Mouse (Mus musculus): ENCODE measurements around the gene Sypl.
A peak's percentile ranks its signal among the peaks of the same experiment; 100 is the strongest.
"Not testable (repeated sequence)": the region's sequence is repeated elsewhere in the genome, so short reads cannot be mapped to it uniquely, and the experiment has no call there.

Sypl gene

GRCm38 (mm10) chr12:32943951-32944350 lies 9.7 kb upstream of the Sypl start:
- DNase-seq (ENCODE audit: low spot score in 2 of 2) = no peak

GRCm38 (mm10) chr12:32944884-32945454 lies 8.7 kb upstream of the Sypl start:
- DNase-seq (ENCODE audit: low spot score in 2 of 2) = no peak

GRCm38 (mm10) chr12:32946376-32946775 lies 7.3 kb upstream of the Sypl start:
- no peak for DNase-seq (ENCODE audit: low spot score in 2 of 2)

- DNase-seq (ENCODE audit: low spot score in 2 of 2) = peak; percentile 54 to 69
Observed at GRCm38 (mm10) chr12:32952416-32952815, 1.3 kb upstream of the Sypl start.

- no peak for DNase-seq (ENCODE audit: low spot score in 2 of 2)
Observed at GRCm38 (mm10) chr12:32953066-32953465, 625 bp upstream of the Sypl start.

GRCm38 (mm10) chr12:32954216-32955021 lies 728 bp downstream of the Sypl start:
- peak; percentile 79 to 87 for DNase-seq (ENCODE audit: low spot score in 2 of 2)

- DNase-seq (ENCODE audit: low spot score in 2 of 2) = no peak
Observed at GRCm38 (mm10) chr12:32955037-32955436, 1.3 kb downstream of the Sypl start.

- DNase-seq (ENCODE audit: low spot score in 2 of 2) = no peak
Observed at GRCm38 (mm10) chr12:32957211-32957610, 3.5 kb downstream of the Sypl start.

GRCm38 (mm10) chr12:32962132-32962531 lies 8.4 kb downstream of the Sypl start:
- no peak for DNase-seq (ENCODE audit: low spot score in 2 of 2)

- no peak for DNase-seq (ENCODE audit: low spot score in 2 of 2)
Observed at GRCm38 (mm10) chr12:32963858-32964257, 10.2 kb downstream of the Sypl start.

- DNase-seq (ENCODE audit: low spot score in 2 of 2) = no peak
Observed at GRCm38 (mm10) chr12:32972287-32972686, 18.6 kb downstream of the Sypl start.

- no peak for DNase-seq (ENCODE audit: low spot score in 2 of 2)
Observed at GRCm38 (mm10) chr12:32974893-32975292, 21.2 kb downstream of the Sypl start.

GRCm38 (mm10) chr12:32975501-32975900 lies 21.8 kb downstream of the Sypl start:
- no peak for DNase-seq (ENCODE audit: low spot score in 2 of 2)

- DNase-seq (ENCODE audit: low spot score in 2 of 2) = no peak
Observed at GRCm38 (mm10) chr12:32982631-32983030, 28.9 kb downstream of the Sypl start.

GRCm38 (mm10) chr12:32983081-32983480 lies 29.4 kb downstream of the Sypl start:
- no peak for DNase-seq (ENCODE audit: low spot score in 2 of 2)

- no peak for DNase-seq (ENCODE audit: low spot score in 2 of 2)
Observed at GRCm38 (mm10) chr12:32986284-32986683, 32.6 kb downstream of the Sypl start.

- peak; percentile 30 to 40 for DNase-seq (ENCODE audit: low spot score in 2 of 2)
Observed at GRCm38 (mm10) chr12:32989731-32990130, 36.0 kb downstream of the Sypl start.

GRCm38 (mm10) chr12:32994081-32994480 lies 40.4 kb downstream of the Sypl start:
- DNase-seq (ENCODE audit: low spot score in 2 of 2) = no peak

- no peak for DNase-seq (ENCODE audit: low spot score in 2 of 2)
Observed at GRCm38 (mm10) chr12:32995081-32995834, 41.6 kb downstream of the Sypl start.

GRCm38 (mm10) chr12:32998766-32999165 lies 45.1 kb downstream of the Sypl start:
- no peak for DNase-seq (ENCODE audit: low spot score in 2 of 2)

- DNase-seq (ENCODE audit: low spot score in 2 of 2) = not testable (repeated sequence)
Observed at GRCm38 (mm10) chr12:32999778-33000177, 46.1 kb downstream of the Sypl start.

GRCm38 (mm10) chr12:33000402-33000801 lies 46.7 kb downstream of the Sypl start:
- DNase-seq (ENCODE audit: low spot score in 2 of 2) = no peak

Measured in frontal cortex, postnatal 36 days (tissue).